In genomic region chr13:111788882-111789281, GRCm38 (mm10) we compare ENCODE assay signal across 8 mouse cellular contexts. TPM values are rescaled to one million over a fixed set of nuclear protein-coding genes. Genes with fewer than 3 reads are reported as not detected.
A peak's percentile ranks its signal among the peaks of the same experiment; 100 is the strongest.
DNase-seq lines count a peak whose midpoint lies in the region; ATAC-seq lines count a peak whose summit lies in the region.

No protein-coding gene starts in this region.

- peak overlapping the region; percentile 7; the same call in 1 of the 2 replicates for H3K9ac ChIP-seq in kidney, embryonic 16.5 days (replicated peaks; ENCODE audit: low read length)
- H3K9ac ChIP-seq in hindbrain, embryonic 14.5 days = no peak overlapping the region
- H3K9ac ChIP-seq in midbrain, embryonic 13.5 days (replicated peaks) = no peak overlapping the region

- no peak overlapping the region for H3K4me3 ChIP-seq in kidney, embryonic 16.5 days (ENCODE audit: low read length)
- no peak overlapping the region for H3K4me3 ChIP-seq in hindbrain, embryonic 14.5 days (replicated peaks; ENCODE audit: low read length)
- H3K4me3 ChIP-seq in midbrain, embryonic 13.5 days (replicated peaks) = no peak overlapping the region

- peak; percentile 21 for DNase-seq in adrenal gland, postnatal 14 days
- DNase-seq in adrenal gland, postnatal 4 days (ENCODE audit: low spot score in 2 of 2) = no peak
- no peak for DNase-seq in kidney, postnatal 14 days
- no peak for DNase-seq in hindbrain, embryonic 14.5 days (ENCODE audit: low spot score)
- no peak for DNase-seq in ovary, postnatal 36 days (ENCODE audit: low spot score)
- no peak for DNase-seq in right cerebral cortex, postnatal 36 days (ENCODE audit: low spot score in 2 of 2)

- peak; percentile 40; the same call in 1 of the 2 replicates for ATAC-seq in kidney, embryonic 16.5 days (ENCODE audit: low FRiP score, low TSS enrichment)
- peak; percentile 16; the same call in 1 of the 2 replicates for ATAC-seq in hindbrain, embryonic 14.5 days (ENCODE audit: low FRiP score)
- ATAC-seq in midbrain, embryonic 13.5 days = peak; percentile 21; the same call in 1 of the 2 replicates

- H3K4me2 ChIP-seq in kidney, embryonic 16.5 days (replicated peaks; ENCODE audit: low read depth, low read length) = peak overlapping the region; percentile 16
- H3K4me2 ChIP-seq in hindbrain, embryonic 14.5 days (replicated peaks) = no peak overlapping the region
- no peak overlapping the region for H3K4me2 ChIP-seq in midbrain, embryonic 13.5 days (replicated peaks)

- H3K4me1 ChIP-seq in kidney, embryonic 16.5 days (ENCODE audit: insufficient read depth, low read length) = peaks cover 60% of the 10 kb centered on the region
- H3K4me1 ChIP-seq in hindbrain, embryonic 14.5 days (replicated peaks; ENCODE audit: control insufficient read depth, insufficient read depth, low read length) = peaks cover 38% of the 10 kb centered on the region
- peaks cover 53% of the 10 kb centered on the region for H3K4me1 ChIP-seq in midbrain, embryonic 13.5 days (replicated peaks)

- 32% methylated on average over 9 of the region's 9 CpGs for WGBS in kidney, embryonic 16.5 days
- WGBS in hindbrain, embryonic 14.5 days = 75% methylated on average over 9 of the region's 9 CpGs
- 79% methylated on average over 9 of the region's 9 CpGs for WGBS in midbrain, embryonic 13.5 days

- no peaks in the 10 kb centered on the region for H3K9me3 ChIP-seq in kidney, embryonic 16.5 days (ENCODE audit: low read length)
- H3K9me3 ChIP-seq in hindbrain, embryonic 14.5 days (ENCODE audit: control insufficient read depth, low read length) = no peaks in the 10 kb centered on the region
- H3K9me3 ChIP-seq in midbrain, embryonic 13.5 days = no peaks in the 10 kb centered on the region

- H3K36me3 ChIP-seq in kidney, embryonic 16.5 days (ENCODE audit: insufficient read depth, low read length) = no peaks in the 10 kb centered on the region
- H3K36me3 ChIP-seq in hindbrain, embryonic 14.5 days (replicated peaks; ENCODE audit: control insufficient read depth, insufficient read depth) = no peaks in the 10 kb centered on the region
- H3K36me3 ChIP-seq in midbrain, embryonic 13.5 days = no peaks in the 10 kb centered on the region

- H3K27me3 ChIP-seq in kidney, embryonic 16.5 days (ENCODE audit: insufficient read depth, low read length) = no peaks in the 10 kb centered on the region
- H3K27me3 ChIP-seq in hindbrain, embryonic 14.5 days (ENCODE audit: control insufficient read depth, insufficient read depth, low read length) = no peaks in the 10 kb centered on the region
- no peaks in the 10 kb centered on the region for H3K27me3 ChIP-seq in midbrain, embryonic 13.5 days

- H3K27ac ChIP-seq in kidney, embryonic 16.5 days (ENCODE audit: low read length) = peak overlapping the region; percentile 69
- H3K27ac ChIP-seq in hindbrain, embryonic 14.5 days = no peak overlapping the region
- H3K27ac ChIP-seq in midbrain, embryonic 13.5 days = no peak overlapping the region

RNA-seq across cellular contexts. Expression of gene Map3k1, which starts 19.9 kb away (rescaled TPM):
- total RNA-seq in adrenal gland, postnatal 14 days (2021) = 60.4 and 62.0 TPM in 2 replicates
- total RNA-seq in adrenal gland, postnatal 4 days (2021) = 10 to 100 TPM; 82.1 to 87.5 TPM
- polyA plus RNA-seq in kidney, embryonic 16.5 days (2015; fragmentation: Nextera tagmentation; extraction: Ambion mirVana) = 26.6 and 31.1 TPM in 2 replicates
- polyA plus RNA-seq in hindbrain, embryonic 14.5 days (2014; fragmentation: Nextera tagmentation; extraction: Ambion mirVana) = 14.0 and 14.7 TPM in 2 replicates
- 12.0 and 12.6 TPM in 2 replicates for polyA plus RNA-seq in midbrain, embryonic 13.5 days (2015; fragmentation: Nextera tagmentation; extraction: Ambion mirVana)
